Mouse (Mus musculus) regulatory T cell (primary cell): ENCODE measurements around the gene Ttn.

ENCODE experiments used
- in situ Hi-C: fragments of 300-600 bp; cut with MboI, MseI; formaldehyde crosslinking; loops from one replicate; pipeline ENCODE4 v1.15.1; 2025; ENCODE audit warnings: high pct_unique_total_duplicates

Ttn gene

GRCm38 (mm10) chr2:76843162-76843561 is 139.2 kb downstream of the Ttn start:
- in situ Hi-C loops: no loop called here

DNA sequence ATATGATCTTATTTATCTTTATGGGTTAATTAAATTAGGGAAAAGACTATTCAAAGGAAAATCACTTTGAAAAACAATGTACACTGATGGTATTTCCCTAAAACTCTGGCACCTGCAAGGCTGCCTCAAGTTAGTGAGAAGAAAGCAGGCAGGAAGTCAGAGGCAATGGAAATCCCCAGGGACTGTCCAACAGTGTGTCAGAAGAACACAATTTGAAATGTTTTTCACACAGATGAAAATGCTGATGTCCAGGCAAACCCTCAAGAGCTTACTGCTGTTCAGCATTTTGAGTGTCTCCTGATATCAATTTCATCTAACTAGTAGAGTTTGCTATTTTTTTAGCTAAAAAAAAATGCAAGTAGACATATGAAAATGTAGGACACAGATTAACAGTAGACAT is 161.9 kb downstream of the Ttn start:
- in situ Hi-C loops: no loop called here

GRCm38 (mm10) chr2:76817796-76818195 is 164.6 kb downstream of the Ttn start:
- in situ Hi-C loops: no loop called here

GRCm38 (mm10) chr2:76814048-76814817 is 168.1 kb downstream of the Ttn start:
- in situ Hi-C loops: no loop called here

DNA sequence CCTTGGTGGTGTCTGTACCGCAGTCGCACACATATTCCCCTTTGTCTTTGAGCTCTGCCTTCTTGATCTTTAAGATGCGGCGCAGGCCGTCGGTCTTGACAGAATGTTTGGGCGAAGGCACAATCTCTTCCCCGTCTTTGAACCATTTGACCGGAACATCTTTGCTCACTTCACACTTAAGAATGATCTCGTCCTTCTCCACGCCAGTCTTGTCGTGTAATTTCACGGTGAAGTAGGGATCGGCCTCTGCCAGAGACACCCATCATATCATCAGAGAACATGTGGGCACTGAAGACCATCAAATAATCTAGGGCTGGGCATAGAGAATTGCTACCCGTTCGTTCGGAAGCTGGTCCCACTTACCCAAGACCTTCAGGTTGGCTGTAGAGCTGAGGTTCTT is 171.2 kb downstream of the Ttn start:
- in situ Hi-C loops: no loop called here

GRCm38 (mm10) chr2:76808334-76808733 is 174.0 kb downstream of the Ttn start:
- in situ Hi-C loops: no loop called here

DNA sequence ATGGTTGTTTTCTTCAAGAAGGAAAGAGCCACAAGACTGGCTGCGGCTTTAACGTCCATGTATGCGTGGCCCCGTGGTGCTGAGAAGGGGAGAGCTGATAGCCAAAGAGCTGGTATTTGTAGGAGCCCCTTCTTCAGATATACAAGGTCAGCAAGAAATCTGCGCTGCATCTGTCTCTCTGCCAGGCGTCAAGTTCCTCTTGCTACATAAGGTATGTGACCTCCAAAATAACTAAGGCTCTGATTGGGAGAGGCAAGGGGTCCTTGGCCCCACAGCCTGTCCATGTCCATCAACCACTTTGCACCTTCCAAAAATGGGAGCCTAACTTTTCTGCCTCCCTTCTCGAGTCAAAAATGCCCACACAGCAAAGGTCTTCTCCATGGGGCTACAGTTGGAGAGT is 175.1 kb downstream of the Ttn start:
- in situ Hi-C loops: no loop called here

- in situ Hi-C loops: no loop called here
Measured at GRCm38 (mm10) chr2:76806861-76807260, 175.5 kb downstream of the Ttn start.

GRCm38 (mm10) chr2:76806376-76806775 is 176.0 kb downstream of the Ttn start:
- in situ Hi-C loops: no loop called here

DNA sequence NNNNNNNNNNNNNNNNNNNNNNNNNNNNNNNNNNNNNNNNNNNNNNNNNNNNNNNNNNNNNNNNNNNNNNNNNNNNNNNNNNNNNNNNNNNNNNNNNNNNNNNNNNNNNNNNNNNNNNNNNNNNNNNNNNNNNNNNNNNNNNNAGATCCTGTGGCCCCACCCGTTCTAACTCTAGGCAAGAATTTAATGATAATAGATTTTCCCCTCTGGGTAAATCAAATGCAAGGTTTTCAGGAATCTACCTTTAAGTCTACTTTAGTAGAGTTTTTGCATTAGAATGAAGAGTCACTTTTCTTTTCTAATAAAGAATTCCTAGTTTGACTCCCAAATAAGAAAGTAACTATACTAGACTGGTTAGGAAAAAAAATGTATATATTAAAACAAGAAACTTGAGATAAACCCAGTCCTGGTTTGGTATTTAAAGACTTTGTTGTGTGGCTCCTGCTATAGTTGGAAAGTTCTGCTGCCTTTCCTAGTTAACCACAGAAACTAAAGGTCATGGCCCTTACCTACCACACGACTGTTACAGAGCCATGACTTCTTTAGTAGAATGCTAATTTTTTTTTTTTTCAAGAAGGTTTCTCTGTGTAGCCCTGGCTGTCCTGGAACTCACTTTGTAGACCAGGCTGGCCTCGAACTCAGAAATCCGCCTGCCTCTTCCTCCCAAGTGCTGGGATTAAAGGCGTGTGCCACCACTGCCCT is 177.0 kb downstream of the Ttn start:
- in situ Hi-C loops: no loop called here

DNA sequence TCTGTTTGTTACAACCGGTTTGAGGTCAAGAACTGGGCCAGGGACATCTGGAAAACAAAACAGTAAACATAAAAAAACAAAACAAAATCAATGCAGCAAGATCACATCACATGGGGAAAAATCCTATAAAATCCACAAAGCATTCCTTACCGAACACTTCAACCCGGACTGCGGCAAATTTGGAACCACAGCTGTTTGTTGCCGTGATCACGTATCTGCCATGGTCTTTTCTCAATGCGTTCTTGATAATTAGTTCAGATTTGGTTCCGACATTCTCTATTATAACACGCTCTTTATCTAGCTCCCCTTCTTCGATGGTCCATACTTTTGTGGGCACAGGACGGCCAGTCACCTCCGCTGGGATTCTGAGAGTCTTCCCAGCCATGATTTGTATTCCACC is 198.2 kb downstream of the Ttn start:
- in situ Hi-C loops: no loop called here

- in situ Hi-C loops: no loop called here
Measured at GRCm38 (mm10) chr2:76780792-76781191, 201.6 kb downstream of the Ttn start.

- in situ Hi-C loops: no loop called here
Measured at GRCm38 (mm10) chr2:76769831-76770230, 212.5 kb downstream of the Ttn start.

DNA sequence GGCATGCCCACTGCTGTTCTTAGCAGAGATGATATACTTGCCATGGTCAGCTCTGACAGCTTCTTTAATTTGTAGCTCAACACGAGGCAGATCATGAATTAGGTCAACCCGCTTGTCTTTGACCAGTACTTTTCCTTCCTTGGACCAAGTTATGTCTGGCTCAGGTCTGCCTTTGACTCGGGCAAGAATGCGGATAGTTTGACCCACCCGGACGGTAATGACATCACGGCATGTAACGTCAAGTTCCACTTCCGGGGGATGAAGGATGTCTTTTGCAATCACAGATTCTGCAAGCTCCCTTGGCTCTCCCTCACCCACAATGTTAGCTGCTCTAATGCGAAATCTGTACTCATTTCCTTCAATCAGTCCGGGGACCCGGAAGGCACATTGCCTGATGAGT is 215.1 kb downstream of the Ttn start:
- in situ Hi-C loops: no loop called here

DNA sequence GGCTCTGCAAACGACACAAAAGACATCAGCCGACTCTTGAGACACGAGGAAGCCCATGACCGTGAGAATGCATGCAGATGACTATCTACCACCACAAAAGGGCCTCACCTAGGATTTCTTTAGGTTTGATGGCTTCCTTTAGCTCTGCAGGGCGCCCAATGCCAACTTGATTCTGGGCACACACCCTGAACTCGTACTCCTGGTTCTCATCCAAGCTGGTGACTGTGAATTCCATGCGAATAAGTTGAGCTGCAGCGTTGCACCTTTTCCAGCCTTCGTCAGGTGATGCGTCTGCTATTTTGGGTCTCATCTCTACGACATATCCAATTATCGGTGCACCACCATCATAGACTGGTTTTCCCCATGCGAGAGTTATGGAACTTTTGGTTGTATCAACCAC is 217.8 kb downstream of the Ttn start:
- in situ Hi-C loops: no loop called here

GRCm38 (mm10) chr2:76762154-76762553 is 220.2 kb downstream of the Ttn start:
- in situ Hi-C loops: no loop called here

- in situ Hi-C loops: no loop called here
Measured at GRCm38 (mm10) chr2:76756461-76756860, 225.9 kb downstream of the Ttn start.

DNA sequence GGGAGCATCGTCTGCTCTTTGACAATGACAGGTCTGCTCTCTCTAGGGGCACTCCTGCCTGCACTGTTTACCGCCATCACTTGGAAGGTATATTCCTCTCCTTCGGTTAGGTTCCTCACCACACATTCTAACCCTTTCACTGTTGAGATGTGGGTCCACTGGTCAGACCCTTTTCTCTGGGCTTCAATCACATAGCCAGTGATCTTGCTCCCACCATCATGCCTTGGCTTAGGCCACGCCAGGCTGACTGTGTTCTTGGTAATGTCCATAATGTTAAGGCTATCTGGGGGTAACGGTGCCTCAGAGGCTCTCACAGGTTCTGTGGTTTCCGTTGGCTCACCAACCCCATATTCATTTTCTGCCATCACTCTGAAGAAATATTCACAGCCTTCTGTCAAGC is 230.4 kb downstream of the Ttn start:
- in situ Hi-C loops: no loop called here

DNA sequence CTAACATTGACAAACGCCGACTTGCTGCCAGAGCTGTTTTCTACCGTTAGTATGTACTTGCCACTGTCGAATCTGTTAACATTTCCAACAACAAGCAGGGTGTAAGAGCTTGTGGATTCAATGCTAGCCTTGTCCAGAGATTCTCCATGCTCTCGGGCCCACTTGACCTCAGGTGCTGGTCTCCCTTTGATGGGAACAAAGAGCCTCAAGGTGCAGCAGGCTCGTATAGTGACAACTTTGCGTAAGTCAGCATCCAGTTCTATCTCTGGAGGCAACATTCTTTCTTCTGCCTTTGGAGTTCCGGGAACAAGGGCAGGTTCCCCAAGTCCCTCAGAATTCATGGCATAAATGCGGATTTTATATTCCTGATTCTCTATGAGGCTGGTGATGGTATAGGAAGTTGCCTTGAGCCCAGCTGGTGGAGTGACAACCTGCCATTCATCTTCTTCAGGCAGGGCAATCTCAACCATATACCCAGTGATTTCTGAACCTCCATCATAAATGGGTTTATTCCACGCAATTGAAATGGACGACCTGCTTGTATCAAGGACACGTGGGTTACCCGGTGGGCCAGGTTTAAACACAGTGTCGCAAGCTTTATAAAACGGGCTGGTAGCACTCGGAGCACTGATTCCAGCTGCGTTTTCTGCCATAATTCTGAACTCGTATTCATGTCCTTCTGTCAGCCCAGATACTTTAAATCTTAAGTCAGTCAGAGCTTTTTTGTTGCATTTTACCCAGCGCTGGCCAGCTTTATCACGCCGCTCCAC is 232.8 kb downstream of the Ttn start:
- in situ Hi-C loops: loop anchor here (10.0 kb wide), 1 partner anchor 1445 kb away; no protein-coding TSS in a partner anchor

GRCm38 (mm10) chr2:76748696-76749095 is 233.7 kb downstream of the Ttn start:
- in situ Hi-C loops: loop anchor here (10.0 kb wide), 1 partner anchor 1446 kb away; no protein-coding TSS in a partner anchor

DNA sequence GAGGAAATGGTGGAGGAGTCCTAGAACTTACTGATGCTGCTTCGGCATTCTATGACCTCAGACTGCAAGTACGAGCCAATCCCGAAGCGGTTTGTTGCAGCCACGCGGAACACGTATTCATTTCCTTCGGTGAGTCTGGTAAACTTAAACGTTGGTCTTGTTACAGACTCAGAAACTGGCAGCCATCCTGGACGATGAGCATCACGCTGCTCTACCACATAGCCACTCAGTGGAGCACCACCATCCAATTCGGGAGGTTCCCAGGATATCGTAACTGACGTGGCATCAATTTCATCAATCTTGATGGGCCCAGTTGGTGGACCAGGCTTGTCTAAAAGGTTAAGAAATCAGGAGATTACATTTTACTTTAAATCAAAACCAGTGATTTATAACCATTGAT is 262.7 kb downstream of the Ttn start:
- in situ Hi-C loops: no loop called here

DNA sequence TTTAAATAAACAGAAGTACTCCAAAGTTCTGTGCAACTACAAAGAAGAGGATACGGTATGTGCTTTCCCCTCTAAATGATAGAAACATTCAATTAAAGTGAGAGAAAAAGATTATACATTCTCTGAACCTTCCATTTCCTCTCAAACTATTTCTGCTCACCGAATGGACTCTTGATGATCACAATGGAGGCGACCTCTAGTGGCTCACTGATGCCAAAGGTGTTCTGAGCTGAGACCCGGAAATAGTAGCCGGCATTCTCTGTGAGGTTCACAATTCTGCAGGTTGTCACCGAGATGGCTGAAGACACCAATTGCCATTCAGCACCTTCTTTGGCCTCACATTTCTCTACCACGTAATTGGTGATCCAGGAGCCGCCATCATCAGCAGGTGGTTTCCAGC is 267.4 kb downstream of the Ttn start:
- in situ Hi-C loops: no loop called here
